Mouse (Mus musculus) heart, adult 2 months (tissue): ENCODE measurements around the gene Pnpo. TPM values are rescaled to one million over a fixed set of nuclear protein-coding genes. Genes with fewer than 3 reads are reported as not detected.

Source experiments
- DNase-seq, 2 experiments: peaks; one replicate each; pipeline ENCODE4 v3.0.0; 2021
- H3K27ac ChIP-seq: fragments of 200-600 bp; 2 replicates; pipeline ENCODE4 v1.8.1; 2022
- H3K27me3 ChIP-seq: fragments of 200-500 bp; 2 replicates; pipeline ENCODE4 v1.6.1; 2012; ENCODE audit warnings: mild to moderate bottlenecking, low read length, inconsistent platforms, mixed read lengths; ENCODE audit not compliant: control insufficient read depth, insufficient read depth
- H3K36me3 ChIP-seq: fragments of 200-500 bp; 2 replicates; pipeline ENCODE4 v1.6.1; 2012; ENCODE audit warnings: low read length, inconsistent platforms; ENCODE audit not compliant: control insufficient read depth, insufficient read depth
- H3K4me1 ChIP-seq: fragments of 200-500 bp; 2 replicates; pipeline ENCODE4 v1.6.1; 2011; ENCODE audit warnings: low read length; ENCODE audit not compliant: control insufficient read depth, insufficient read depth
- H3K4me3 ChIP-seq: fragments of 200-600 bp; 2 replicates; pipeline ENCODE4 v1.8.1; 2022
- H3K79me2 ChIP-seq: fragments of 200-500 bp; replicated peaks from 2 replicates; pipeline ENCODE4 v1.6.1; 2012; ENCODE audit warnings: mild to moderate bottlenecking, inconsistent platforms, low read length, moderate library complexity, mixed read lengths; ENCODE audit not compliant: control insufficient read depth, insufficient read depth
- H3K9ac ChIP-seq: fragments of 200-500 bp; 2 replicates; pipeline ENCODE4 v1.6.1; 2012; ENCODE audit warnings: low read depth, mild to moderate bottlenecking, control low read depth, inconsistent platforms, low read length, mixed read lengths
- CTCF ChIP-seq: fragments of 200-600 bp; IDR thresholded peaks from 2 replicates; pipeline ENCODE4 v1.8.1; 2022; ENCODE audit warnings: antibody characterized with exemption, mild to moderate bottlenecking, moderate library complexity
- EP300 ChIP-seq: fragments of 200-500 bp; IDR thresholded peaks from 2 replicates; pipeline ENCODE4 v1.6.1; 2011; ENCODE audit warnings: low read depth, low read length, control low read depth; ENCODE audit not compliant: insufficient read depth
- POLR2A ChIP-seq: fragments of 200-500 bp; IDR thresholded peaks from 2 replicates; pipeline ENCODE4 v1.6.1; 2011; ENCODE audit warnings: mild to moderate bottlenecking, low read depth, low read length, control low read depth; ENCODE audit not compliant: insufficient read depth
- WGBS: fragments of 180-500 bp; shearing (Covaris S2); methylation state at CpG from one replicate; pipeline ENCODE4 v1.1.7; 2018; 5-methylcytosine and 5-hydroxymethylcytosine counted together
- intact Hi-C: fragments of 180-260 bp; cut with DNase I; formaldehyde crosslinking; loops from one replicate; pipeline ENCODE4 v1.15.1; 2025
- polyA plus RNA-seq: library from polyadenylated mRNA; depleted of rRNA; stranded (reverse); fragments of >200 nt; gene quantifications from 2 replicates; pipeline ENCODE4 v1.2.3, GENCODE M21; 2012
- total RNA-seq, 2 experiments: library from RNA; stranded (reverse); gene quantifications; 2 replicates each; pipeline ENCODE4 v1.2.3; 2021

Pnpo gene
- total and polyA plus RNA-seq, 3 experiments = 12.9 to 22.0 (median 13.0) TPM

DNA sequence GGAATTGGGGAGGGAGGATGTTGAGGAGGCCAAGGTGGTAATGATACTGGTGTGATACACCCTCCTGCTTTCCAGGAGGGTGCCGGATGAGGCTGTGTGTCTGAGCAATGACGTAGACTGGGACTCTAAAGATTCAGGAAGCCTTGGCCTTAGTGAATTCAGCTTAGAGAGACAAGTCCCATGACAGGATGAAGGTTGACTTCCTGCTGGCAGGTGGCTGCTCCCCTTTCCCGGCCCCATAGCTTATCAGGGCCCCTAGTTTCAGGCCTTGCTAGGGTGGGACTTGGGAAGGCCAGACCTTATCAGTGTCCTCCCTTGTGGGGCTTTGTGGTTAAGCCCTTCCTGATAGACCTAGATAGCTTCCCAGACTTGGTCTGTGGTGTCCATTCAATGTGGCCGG lies 4.1 kb upstream of the Pnpo start:
- DNase-seq = no peak
- Histone ChIP-seq H3K9ac (no peak overlapping the region), H3K27ac (no peak overlapping the region), H3K4me1 (peaks cover 2% of the 10 kb centered on the region; the same call in 1 of the 2 replicates), H3K36me3 (no peaks in the 10 kb centered on the region), H3K27me3 (no peaks in the 10 kb centered on the region), H3K79me2 (no peaks in the 10 kb centered on the region), H3K4me3 (no peak overlapping the region)
- intact Hi-C loops = no loop called here
- WGBS = 65% methylated on average over 4 of the region's 4 CpGs
- TF ChIP-seq EP300 (no peak), CTCF (no peak), POLR2A (no peak)

DNA sequence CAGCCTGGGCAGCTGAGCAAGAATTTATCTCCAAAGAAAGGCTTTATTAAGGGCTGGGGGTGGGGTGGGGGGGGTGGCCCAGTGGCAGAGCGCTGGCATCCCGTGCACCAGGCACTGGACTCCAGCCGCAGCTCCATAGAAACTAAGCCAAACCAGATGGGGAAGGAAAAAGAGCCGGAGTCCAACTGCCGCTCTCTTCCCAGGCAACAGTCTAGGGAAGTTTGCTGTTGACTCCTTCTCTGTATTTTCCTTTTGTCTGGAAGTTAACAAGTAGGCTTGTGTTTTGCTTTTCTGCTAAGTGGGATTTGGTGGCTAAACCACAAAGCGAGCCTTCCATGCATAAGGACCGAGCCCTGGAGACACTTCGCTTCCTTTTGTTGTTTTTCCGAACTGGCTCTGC lies 2.7 kb upstream of the Pnpo start:
- Histone ChIP-seq H3K4me1 (peaks cover 2% of the 10 kb centered on the region; the same call in 1 of the 2 replicates), H3K4me3 (no peak overlapping the region), H3K36me3 (no peaks in the 10 kb centered on the region), H3K9ac (no peak overlapping the region), H3K79me2 (no peaks in the 10 kb centered on the region), H3K27me3 (no peaks in the 10 kb centered on the region), H3K27ac (no peak overlapping the region)
- WGBS = 78% methylated on average over 9 of the region's 9 CpGs
- no peak for TF ChIP-seq POLR2A
- TF ChIP-seq CTCF = no peak
- TF ChIP-seq EP300 = no peak
- intact Hi-C loops = no loop called here
- no peak for DNase-seq

DNA sequence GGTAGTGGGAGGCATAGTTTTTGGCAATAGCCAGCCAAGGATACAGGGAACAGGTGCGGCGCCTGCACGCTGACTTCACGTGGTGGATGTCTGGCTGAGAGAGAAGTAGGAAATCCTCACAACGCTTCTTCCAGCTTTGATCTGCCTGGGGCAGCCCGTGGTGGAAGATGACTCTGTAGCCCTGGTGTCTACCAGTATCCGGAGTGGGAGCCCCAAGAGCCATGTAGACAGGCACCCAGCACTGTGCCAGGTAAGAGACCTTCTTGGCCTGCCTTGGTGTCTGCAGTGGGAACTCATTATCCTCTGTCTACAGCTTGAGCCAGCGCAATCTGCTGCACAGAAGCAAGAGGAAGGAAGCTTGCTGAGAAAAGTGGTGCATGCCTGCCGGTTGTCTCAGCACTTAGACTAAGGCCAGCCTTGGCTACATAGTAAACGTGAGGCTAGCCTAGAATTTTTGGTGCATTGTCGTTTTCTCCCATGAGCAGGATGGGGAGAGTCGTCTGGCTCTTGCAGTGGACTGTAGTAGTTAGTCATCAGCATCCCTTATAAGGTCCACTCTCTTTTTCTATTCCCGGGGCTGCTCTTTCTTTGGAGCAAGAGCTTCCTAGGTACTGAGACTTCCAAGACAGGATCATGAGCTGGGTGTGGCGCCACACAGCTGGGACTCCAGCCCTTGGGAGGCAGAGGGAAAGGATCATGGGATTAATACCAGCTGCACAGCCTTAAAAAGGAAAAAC lies 1.2 kb upstream of the Pnpo start:
- whole genome bisulfite sequencing = 60% methylated on average over 14 of the region's 14 CpGs
- intact Hi-C loops = loop anchor here (2.0 kb wide), 1 partner anchor 18 kb away; no protein-coding TSS in a partner anchor
- H3K9ac ChIP-seq = no peak overlapping the region
- no peak for DNase-seq
- H3K27ac ChIP-seq = no peak overlapping the region
- no peak overlapping the region for H3K4me3 ChIP-seq
- H3K27me3 ChIP-seq = no peaks in the 10 kb centered on the region
- H3K36me3 ChIP-seq = no peaks in the 10 kb centered on the region
- TF ChIP-seq POLR2A (no peak), CTCF (no peak), EP300 (no peak)
- peaks cover 2% of the 10 kb centered on the region; the same call in 1 of the 2 replicates for H3K4me1 ChIP-seq
- H3K79me2 ChIP-seq = no peaks in the 10 kb centered on the region

DNA sequence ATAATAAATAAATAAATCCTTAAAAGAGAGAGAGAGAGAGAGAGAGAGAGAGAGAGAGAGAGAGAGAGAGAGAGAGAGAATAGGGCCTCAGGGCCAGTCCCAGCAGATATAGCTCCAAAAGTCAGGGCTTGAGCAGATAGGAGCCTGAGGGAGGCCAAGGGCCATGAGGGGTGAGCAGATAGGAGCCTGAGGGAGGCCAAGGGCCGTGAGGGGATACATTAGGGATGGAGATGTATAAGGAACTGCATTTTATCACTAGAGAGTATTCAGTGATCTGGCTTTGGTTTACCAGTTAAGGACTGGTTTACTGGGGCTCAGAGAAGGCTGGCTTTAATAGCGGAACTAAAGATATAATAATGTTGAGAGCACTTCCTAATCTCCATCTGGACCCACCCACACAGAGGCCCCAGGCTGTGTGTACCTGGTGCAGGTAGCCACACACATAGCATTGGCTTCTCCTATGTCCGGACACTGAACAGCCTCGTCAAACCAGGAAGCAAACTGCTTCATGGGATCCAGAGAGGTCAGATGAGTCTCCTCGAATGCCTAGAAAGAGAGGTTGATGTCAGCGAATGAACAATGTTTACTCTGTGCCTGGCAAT lies 1.7 kb downstream of the Pnpo start:
- no peak overlapping the region for H3K9ac ChIP-seq
- 86% methylated on average over 6 of the region's 6 CpGs for WGBS
- no peaks in the 10 kb centered on the region for H3K36me3 ChIP-seq
- H3K27me3 ChIP-seq = no peaks in the 10 kb centered on the region
- intact Hi-C loops = no loop called here
- H3K4me1 ChIP-seq = peaks cover 2% of the 10 kb centered on the region; the same call in 1 of the 2 replicates
- no peak overlapping the region for H3K27ac ChIP-seq
- H3K4me3 ChIP-seq = no peak overlapping the region
- no peaks in the 10 kb centered on the region for H3K79me2 ChIP-seq
- TF ChIP-seq EP300 (no peak), CTCF (no peak), POLR2A (no peak)
- no peak for DNase-seq

DNA sequence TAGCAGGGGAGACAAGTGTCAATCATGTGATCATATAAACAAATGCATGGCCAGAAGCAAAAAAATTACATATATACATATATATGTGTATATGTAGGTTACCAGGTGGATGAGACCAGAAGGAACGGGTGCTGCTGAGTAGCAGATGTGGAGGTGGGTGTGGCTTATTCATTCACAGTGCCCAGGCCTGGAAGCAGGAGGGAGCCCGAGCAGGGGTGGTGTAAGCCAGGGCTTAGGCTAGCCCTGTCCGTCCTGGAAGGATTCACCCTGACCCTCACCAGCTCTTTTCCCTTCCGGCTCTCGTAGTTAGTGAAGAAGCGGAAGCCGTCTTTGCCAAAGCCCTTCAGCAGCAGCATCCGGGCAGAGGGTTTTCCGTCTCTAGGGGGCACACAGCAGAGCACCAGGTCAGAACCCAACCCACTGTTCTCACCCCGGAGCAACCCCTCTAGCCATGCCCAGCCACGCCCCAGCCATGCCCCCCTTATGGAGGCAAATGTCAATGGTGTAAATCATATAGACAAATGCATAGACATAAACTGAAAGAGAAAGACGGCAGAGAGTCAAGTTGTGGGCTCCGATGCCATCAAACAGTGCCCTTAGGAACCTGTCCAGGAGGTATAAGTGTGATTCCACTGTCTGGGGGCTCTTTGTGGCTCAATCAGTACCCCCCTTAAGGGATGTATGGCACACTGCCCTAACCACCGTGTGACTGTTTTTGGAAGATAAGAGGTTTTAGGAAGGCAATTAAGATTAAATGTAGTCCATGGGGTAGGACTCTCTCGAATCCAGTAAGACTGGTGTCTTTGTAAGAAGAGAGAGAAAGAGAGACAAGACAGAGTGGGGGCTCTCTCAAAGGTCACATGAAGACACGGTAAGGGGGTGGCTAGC lies 3.0 kb downstream of the Pnpo start:
- intact Hi-C loops = no loop called here
- TF ChIP-seq EP300 (no peak), POLR2A (no peak), CTCF (no peak)
- DNase-seq = no peak
- Histone ChIP-seq H3K79me2 (no peaks in the 10 kb centered on the region), H3K4me1 (peaks cover 2% of the 10 kb centered on the region; the same call in 1 of the 2 replicates), H3K4me3 (no peak overlapping the region), H3K9ac (no peak overlapping the region), H3K27me3 (no peaks in the 10 kb centered on the region), H3K27ac (no peak overlapping the region), H3K36me3 (no peaks in the 10 kb centered on the region)
- WGBS = 72% methylated on average over 16 of the region's 16 CpGs
